Mouse (Mus musculus) E14TG2a.4 (cell line): ENCODE data around the gene Pnma5.

Experiments used
- CTCF ChIP-seq: conservative IDR thresholded peaks from 2 replicates; pipeline ENCODE4 v1.5.1; 2014; ENCODE audit warnings: low read length
- NANOG ChIP-seq: IDR thresholded peaks from 2 replicates; pipeline ENCODE4 v1.6.1; 2014; ENCODE audit warnings: borderline replicate concordance, low read length, mixed read lengths
- POU5F1 ChIP-seq: IDR thresholded peaks from 2 replicates; pipeline ENCODE4 v1.6.1; 2014; ENCODE audit warnings: low read length, borderline replicate concordance

DNA sequence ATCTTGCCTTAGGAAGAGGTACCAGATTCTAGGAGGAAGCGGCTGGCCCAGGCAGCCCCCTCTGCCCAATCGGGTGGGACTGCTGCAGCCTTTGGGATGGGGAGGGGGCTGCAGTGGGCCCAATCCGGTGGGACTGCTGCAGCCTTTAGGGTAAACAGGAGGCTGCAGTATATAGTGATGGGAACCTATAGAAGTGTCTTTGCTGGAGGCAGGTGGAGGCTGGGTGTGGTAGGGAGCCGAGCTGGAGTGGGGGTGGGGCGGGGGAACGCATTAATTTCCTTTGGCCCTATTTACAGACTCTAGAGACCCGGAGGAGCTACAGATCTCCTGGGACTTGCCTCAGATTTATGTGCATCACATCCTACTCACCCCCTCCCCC is 27.5 kb upstream of the Pnma5 start, which contains the start of gene Pnma3:
- TF ChIP-seq CTCF, result no peak
- no peak for TF ChIP-seq NANOG
- TF ChIP-seq POU5F1, result no peak
